Mouse (Mus musculus) common myeloid progenitor, adult 5-6 weeks (primary cell): Measurements from ENCODE around the gene Lrrc4. TPM values are rescaled to one million over a fixed set of nuclear protein-coding genes. Genes with fewer than 3 reads are reported as not detected.

Experiments
- ATAC-seq: replicated peaks from 2 replicates; pipeline ENCODE4 v1.8.0; 2016; ENCODE audit warnings: low read depth, mild to moderate bottlenecking, moderate TSS enrichment, inconsistent platforms; ENCODE audit not compliant: poor library complexity, severe bottlenecking
- total RNA-seq: library from RNA; stranded (forward); fragments of 200-1000, 187-1606 nt; gene quantifications from 2 replicates; pipeline ENCODE4 v1.2.3, GENCODE M21; 2017

The Lrrc4 gene
- total RNA-seq, 1 experiment from 2014 or later = 0.37 TPM

DNA sequence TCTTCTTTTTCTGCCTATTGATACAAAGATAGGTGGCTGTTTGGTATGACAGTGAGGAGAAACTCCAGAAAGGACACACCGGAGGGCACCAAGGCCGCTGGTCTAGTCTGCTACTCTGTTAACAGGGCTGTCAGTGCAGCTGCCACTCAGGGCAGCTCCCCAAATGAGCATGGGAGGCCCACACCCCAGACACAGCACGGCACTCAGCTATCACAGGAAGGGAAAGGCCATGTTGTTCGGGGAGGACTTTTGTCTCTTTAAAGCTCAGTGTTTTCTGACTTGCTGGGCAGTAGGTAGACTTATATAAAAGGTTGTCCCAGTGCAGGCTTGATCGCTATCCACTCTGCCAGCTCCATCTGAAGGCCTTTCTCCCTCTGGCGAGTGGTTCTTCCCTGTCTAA lies 44.4 kb downstream of the Lrrc4 start:
- no peak for ATAC-seq

DNA sequence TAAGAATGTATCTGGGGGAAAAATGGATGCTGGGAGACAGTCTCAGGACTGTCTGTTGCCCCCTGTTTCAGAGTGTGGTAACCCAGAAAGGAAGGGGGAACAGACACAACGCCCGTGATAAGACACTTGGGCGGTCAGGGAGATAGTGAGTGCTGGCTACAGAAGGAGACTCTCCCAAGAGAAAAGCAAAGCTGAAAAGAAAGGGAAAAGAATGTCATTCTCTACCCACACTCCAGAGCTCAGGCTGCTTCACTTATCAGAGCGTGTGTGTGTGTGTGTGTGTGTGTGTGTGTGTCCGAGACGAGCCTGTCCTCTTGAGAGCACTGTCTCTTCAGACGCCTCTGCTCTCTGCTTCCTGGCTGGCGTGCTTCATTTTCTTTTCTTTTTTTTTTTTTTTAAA lies 45.8 kb downstream of the Lrrc4 start:
- peak; percentile 86 for ATAC-seq

DNA sequence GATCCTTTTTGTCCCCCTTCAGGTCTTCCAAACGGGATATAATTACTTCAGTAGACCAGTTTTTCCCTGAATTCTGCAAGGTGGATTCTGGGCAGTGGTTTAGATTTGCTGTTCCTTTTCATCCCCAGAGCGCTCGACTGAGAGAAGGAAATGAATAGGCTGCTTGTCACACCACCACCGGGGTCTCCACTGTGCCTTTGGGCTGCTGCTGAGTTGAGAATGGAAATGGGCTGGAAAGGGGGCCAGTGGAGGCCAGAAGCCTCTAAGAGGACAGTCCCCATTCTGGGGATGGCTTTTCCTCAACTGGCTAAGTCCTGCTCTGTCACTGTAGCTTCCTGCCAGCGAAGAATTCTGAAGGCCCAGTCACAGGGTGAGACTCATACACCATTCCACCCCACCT lies 47.6 kb downstream of the Lrrc4 start:
- no peak for ATAC-seq

DNA sequence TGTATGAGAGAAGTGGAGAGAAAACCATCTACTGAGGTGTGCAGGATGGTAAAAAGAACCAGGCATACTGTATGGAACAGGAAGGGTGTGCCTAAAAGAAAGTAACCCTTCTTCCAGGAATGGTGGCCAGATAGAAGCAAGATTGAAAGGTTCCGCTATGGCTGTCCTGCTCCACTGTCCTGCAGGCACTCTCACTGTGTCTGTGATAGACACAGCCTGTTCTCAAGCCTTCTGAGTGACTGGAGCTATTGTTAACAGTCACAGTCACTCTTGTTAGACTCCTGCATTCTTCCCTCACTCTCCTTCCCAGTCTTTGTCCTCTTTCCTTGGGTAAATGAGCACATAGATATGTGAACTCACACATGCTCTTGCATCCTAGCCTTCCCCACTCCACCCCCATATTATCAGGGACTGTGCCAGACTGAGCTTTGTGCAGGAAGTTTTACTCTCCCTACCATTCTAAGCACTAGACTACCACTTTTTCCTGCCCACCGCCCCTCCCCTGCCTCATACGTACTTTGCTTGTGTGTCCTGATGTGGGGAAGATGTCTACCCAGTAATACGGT lies 48.4 kb downstream of the Lrrc4 start:
- ATAC-seq = no peak

DNA sequence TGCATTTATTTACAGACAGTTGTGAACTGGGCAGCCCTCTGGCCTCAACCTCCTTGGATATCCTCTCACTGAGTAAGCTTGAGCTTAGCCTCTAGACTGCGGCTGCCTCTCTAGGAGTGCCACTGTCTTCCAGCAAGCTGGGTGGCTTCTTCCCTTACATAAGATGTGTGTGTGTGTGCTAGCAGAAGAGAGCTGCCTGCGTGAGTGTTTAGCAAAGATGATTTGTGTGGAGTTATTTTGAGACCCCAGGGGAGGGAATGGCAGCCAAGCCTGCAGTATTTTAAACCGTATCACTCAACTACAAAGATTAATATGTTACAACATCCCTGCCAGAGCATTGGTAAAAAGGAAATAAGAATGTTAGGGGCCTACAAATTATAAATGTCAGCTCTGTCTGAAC lies 49.9 kb downstream of the Lrrc4 start:
- ATAC-seq = no peak

DNA sequence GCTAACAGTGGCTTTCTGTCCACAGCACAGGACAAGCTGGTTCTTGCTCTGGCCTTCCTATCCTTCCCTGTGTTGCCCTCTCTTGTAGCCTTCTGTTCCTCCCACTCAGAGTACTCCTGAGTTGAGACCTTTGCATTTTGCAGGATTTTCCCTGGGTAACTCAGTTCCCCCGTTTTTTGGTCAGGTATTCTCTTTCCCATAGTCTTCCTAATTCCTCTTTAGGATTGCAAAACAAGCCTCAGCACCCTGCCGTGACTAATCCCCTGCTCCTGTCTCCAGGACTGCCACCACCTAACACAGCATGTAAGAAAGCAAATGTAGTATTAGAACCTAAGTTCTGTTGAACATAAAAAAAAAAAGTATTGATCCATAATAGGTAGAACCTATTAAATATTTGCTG lies 60.2 kb downstream of the Lrrc4 start:
- no peak for ATAC-seq

DNA sequence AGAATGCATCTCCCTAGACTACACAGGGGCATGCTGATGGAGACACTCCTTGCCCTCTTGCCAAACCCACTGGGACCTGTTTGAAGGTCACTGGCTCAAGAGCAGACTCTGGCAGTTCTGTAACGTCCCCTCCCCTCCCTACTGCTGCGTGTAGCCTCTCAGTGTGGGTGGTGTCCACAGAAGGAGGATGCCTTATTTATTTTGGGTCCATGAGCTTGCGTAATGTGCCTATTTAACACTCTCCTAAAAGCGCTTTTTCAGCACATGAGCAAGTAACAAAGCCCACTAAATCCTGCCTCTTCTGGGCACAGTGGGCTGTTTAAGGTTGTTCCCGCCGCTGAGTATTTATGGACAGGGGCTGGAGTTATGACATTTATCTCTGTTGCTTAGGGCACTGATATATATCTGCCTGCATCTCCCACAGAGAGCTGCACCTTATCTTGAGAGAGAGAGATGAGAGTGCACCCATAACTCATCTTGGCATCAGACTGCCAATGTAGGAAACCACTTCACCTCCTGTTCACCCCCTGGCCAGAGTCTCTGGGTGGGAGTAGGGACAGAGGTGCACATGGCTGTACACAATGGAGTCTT lies 63.6 kb downstream of the Lrrc4 start:
- no peak for ATAC-seq

DNA sequence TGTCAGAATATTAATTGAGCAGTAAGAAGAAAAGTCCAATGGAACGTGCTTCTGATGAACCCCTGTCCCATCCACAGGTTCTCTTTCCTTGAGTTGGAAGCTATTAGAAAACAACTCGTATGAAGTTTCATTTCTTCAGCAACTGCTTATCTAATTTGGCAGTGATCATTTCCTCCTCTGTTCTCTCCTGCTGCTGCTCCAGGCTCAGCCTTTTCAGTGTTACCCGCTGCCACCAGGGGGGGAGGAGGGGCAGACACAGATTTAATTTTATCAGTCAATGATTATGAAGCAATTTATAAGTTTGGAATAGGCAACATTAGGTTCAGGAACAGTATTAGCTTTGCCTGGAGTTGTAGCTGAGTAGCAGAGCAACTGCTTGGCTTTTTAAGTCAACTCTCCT lies 64.9 kb downstream of the Lrrc4 start:
- ATAC-seq = peak; percentile 54

DNA sequence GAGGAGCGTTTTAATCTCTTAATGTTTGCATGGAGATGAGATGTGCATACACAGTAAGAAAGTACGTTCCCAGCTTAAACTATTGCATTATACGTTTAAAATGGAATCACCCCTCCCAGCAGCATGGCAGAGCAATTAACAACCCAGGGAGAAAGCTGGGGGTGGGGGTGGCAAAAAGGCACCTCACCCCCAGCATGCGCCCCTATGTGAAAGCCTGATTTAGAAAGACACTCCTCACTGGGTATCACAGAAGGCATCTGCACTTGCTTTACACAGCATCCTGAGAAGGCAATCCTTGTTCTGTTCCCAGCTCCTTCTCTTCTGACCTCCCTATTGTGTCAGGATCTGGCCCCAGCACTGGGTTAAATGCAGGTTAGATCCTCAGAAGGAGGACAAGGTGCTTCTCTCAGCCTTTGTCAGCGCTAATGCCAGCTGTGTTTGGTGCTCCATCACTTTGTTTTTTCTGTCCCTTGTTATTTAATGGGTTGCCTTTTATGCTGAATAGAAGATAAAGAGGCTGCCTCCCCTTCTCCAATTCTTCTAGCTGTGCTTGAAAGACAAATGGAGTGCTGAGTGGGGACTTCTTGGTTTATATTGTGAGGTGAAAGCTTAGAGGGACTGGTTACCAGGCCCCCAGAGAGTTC lies 69.3 kb downstream of the Lrrc4 start:
- no peak for ATAC-seq

DNA sequence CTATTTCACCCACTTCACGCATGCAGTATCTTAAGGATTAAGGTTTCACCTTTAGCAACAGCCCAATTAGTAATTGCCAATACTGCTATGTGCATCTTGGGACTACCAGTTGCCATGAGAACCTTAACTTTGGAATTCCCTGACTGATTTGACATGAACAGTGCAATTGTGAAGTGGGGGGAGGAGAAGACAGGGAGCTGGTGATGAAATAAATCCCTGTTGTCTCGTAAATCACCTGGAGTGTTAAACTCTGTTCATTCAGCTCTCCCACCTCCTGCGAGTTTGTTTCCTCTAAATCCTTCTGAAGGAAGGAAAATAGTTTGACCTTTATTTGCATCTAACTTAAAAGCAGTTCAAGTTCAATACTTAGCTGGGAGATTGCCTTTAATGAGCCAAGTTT lies 69.8 kb downstream of the Lrrc4 start:
- no peak for ATAC-seq

DNA sequence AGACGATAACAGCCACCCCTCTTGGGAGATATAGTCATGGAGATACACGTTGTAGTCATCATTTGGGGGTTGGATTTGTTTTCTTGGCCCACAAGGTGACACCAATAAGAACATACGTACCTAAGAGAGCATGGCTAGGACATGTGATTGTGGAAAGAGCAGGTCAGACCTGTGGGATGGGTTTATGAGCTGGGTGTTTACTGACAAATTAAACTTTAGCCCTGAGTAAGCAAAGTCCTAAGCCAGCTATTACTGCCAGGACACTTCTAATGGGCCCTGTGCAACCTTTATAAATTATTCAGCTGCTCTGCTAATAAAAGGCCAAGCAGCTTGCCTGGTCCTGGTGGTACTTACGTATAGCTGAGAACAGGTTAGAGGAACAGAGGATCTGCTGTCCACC lies 73.3 kb downstream of the Lrrc4 start:
- no peak for ATAC-seq

DNA sequence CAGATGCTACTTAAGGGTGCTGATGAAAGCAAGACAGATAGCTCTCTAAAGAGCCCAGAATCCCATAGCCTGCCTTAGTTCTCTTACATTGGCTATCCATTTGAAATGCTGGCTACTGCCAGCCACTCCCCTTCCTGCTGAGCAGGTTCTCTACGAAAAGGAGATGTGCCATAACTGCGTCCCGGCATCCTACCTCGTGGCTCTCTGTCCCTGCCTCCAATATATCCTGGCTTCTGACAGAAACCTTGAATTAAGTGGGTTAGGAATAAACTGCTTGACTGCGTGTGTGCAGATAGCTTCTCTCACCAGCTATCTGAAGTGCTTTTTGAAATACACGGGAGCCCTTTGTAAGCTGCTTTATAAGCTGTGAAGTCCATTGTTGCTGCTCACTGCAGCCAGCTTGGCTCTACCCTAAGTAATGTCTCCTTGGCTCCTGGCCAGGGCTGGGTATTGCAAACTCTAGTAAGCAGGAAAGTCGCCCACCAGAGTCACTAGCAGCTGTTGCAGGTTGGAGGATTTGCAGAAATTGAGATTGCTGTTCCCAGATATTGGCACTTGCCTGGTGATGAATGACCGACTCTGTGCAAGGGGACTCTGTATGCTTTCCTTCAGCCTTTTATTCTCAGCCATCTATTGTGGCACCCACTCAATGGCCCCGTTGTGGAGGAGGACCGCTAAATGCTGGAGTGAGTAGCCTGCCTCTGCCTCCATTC lies 75.1 kb downstream of the Lrrc4 start:
- no peak for ATAC-seq

DNA sequence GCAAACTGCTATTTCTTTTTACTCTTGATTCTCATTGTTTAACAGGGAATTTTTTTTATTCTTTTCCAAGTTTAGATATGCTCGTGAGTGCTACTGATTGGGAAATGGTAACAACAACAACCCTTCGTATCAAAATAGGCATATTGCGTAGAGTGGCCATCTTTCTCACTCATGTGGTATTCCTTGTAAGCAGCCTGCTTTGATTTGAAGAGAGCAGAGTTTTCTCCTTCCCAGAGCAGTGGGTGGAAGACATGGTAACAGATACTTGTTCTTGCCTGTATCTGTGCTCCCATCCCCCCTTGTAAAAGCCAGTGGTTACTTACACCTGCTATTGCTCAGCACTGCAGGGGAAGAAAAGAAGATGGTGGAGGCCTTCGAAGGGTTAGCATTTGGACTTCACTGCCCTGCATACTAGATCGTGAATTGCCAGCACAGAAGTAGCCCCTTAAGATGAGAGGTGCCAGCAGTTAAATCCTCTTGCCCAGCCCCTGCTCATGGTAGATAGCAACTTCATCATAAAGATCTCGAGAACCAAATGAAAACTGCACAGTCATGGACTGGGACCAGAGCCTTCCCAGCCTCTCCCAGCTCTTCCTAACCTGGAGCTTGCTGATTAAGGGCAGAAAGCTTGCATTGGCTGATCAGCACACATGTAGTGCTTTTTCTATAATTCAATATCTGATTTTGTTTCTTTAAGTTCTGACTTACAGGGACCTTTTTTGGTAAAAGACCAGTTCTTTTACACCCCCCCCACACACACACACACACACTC lies 77.2 kb downstream of the Lrrc4 start:
- ATAC-seq = no peak

DNA sequence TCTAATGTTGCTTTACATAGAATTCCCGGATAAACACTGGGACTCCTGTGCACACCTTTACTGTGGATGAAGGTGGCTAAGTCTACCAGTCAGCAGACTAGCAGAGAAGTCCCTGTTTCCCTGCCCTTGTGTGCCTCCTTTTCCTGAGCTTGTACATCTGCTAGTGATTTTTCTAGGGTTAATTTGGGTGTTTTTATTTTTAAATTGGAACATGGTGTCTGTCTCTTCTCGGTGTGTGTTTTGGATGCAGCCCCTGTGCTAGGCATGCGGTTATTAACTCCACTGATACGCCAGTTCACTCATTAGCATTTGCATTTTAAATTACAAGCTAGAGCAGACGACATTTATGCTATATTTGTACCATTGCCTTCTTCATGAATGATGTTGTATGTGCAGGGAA lies 77.9 kb downstream of the Lrrc4 start:
- ATAC-seq = no peak

DNA sequence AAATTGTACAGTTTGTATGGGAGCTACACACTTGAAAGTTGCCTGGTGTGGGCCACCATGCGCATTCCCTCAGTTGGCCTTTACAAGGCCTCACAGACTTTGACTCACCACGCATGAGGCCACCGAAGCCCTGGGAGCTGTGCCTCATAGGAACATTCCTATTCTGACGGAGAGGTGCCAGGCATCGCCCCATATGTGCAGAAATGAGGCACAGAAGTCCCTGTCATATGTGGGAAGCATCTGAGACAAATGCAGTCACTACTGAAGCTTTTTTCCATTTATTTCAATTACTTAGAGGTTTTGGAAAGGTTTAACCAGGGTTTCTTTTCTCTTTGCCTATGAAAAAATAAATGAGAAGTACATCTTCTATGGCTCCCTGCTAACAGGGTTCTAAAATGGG lies 78.3 kb downstream of the Lrrc4 start:
- ATAC-seq = no peak

DNA sequence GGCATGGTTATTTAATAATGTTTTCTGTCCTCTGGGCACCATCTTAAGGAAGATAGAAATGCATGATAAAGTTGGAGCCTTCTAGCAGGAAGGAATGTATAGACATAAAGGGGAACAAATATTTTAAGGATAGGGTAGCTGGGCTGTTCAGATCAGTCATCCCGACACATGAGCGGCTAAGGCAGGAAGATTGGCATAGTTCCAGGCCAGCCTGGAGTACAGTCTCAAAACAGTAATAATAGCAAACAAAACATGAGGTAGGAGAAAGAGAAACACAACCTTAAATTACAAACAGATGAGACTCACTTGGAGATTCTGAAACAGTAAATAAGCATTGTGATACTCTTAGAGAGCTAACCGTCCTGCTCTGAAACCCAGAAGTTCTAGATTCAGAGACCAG lies 80.4 kb downstream of the Lrrc4 start:
- no peak for ATAC-seq

DNA sequence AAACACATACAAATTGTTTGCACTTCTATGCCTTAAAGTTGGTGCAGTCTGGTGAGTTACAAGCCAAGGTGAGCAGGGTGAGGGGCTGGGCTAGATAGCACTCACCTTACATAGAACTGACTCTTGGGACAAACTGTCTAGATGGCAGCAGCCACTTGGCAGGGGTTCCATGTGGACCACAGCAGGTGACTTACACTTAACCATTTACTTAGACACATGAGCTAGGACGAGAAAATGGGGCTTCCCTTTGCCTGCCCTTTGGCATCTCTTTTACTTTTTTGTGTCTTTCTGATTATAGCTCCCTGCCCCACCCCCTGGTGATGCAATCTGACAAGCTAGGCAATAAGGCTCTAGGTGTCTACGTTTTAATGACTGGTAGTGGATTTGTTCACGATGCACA lies 82.3 kb downstream of the Lrrc4 start:
- ATAC-seq = no peak

DNA sequence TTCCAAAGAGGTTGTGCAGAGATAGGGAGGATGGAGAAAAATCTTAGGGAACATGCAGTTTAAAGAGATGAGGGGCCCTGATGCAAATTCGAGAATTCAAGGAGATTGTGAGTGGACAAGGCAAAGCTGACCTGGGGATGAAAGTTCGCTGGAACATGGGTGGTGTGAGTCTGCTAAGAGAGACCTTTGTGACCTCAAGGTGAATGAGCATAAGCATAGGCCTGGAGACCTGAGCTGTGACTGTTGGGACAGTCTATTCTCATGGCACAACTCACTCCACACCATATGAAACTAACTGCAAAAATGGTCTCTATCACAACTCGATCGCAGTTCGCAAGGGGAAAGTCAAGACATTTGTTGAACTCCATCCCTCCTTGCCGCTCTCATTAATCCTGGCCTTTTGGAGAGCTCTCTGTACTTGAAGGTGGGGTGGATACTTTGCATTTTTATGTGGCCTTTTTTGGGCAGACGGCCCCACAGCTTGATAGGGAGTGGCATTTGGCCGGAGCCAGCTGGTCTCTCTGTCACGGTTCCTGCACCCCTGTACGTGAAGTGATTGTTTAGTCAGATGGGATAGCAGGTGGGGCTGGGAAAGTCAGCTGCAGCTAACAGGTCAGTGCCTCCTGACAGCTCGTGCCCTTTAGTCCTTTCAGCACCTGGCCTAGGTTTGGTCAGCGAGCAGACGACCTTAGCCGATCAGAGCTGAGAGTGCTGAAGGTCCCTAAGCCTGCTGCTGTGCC lies 83.4 kb downstream of the Lrrc4 start:
- ATAC-seq = no peak

DNA sequence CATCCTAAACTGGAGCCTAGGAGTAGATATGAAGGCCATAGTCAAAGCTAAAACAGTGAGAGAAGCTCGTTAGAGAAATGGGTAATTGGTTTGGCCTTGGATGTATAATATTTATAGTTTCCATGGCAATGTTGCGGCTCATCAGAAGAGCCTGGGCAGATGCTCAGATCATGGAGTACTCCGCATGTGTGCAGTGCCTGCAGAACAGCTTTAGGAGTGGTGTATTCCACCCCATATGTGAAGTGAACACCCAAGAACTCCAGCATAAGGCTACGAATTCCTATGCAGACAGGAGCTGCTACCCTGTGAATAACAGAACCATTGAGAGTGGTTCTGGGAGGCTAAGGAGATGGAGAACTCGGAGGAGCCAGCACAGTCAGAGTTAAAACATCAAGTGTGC lies 84.5 kb downstream of the Lrrc4 start:
- no peak for ATAC-seq

DNA sequence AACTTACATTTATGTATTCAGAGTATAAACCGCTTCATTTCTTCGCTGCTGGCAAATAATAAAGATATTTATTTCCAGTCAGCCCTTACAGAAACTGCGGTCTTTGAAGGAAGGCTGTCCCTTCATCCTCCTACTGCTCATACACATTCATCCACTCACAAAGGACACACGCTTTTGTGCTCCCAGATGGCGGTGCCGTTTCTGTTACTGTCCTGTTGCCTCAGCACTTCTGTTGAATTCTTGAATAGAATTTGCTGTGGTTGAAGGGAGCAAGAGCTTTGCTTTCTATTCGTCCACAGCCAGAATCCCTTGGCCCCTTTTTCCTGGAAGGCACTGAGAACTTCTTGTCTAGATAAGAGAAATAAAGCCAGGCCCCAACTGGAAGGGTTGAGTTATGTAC lies 85.7 kb downstream of the Lrrc4 start:
- ATAC-seq = no peak
